Mouse (Mus musculus) E14TG2a.4 (cell line): ENCODE measurements at regions not wholly inside any gene's neighbourhood (a gene's known extent, or its start where the extent isn't known, plus 50 kb on each side); places are given as distances from the start of the nearest gene placed in this dataset.

Source experiments
- CTCF ChIP-seq: conservative IDR thresholded peaks from 2 replicates; pipeline ENCODE4 v1.5.1; 2014; ENCODE audit warnings: low read length
- NANOG ChIP-seq: IDR thresholded peaks from 2 replicates; pipeline ENCODE4 v1.6.1; 2014; ENCODE audit warnings: borderline replicate concordance, low read length, mixed read lengths

DNA sequence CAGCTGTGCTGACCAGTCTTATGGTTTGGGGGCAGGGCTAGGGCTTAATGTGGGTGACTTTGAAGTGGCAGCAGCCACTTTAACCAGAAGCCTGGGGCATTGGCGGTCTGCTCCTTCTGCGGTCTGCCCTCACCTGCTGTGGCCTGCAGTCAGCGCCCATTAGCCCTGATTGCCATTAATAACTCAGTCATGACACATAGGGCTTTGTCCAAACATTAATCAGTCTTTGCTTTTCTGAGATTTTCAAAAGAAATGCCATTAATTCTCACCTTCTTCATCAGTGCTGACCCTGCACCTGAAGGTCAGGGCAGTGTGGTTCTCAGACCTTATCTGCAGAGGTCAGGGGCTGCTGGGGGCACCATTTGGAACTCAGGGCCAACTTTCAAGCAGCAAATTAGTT, 72.6 kb upstream of the Adcy1 start:
- TF ChIP-seq CTCF: no peak
- no peak for TF ChIP-seq NANOG
